Mouse (Mus musculus): ENCODE data around the gene Jazf1. TPM values are rescaled to one million over a fixed set of nuclear protein-coding genes. Genes with fewer than 3 reads are reported as not detected.

The Jazf1 gene
- total RNA-seq, 2 experiments from 2014 or later = 0.90 to 1.7 TPM

GRCm38 (mm10) chr6:52848199-52848598, 220.2 kb downstream of the Jazf1 start:
- no peak for DNase-seq

- DNase-seq = no peak
Measured at GRCm38 (mm10) chr6:52846314-52846713, 222.1 kb downstream of the Jazf1 start.

- no peak for DNase-seq
Measured at GRCm38 (mm10) chr6:52844741-52845140, 223.7 kb downstream of the Jazf1 start.

- DNase-seq = no peak
Measured at GRCm38 (mm10) chr6:52843027-52843426, 225.4 kb downstream of the Jazf1 start.

GRCm38 (mm10) chr6:52842598-52842997, 225.8 kb downstream of the Jazf1 start:
- no peak for DNase-seq

- no peak for DNase-seq
Measured at GRCm38 (mm10) chr6:52841611-52842010, 226.8 kb downstream of the Jazf1 start.

- peak; percentile 23 for DNase-seq
Measured at GRCm38 (mm10) chr6:52840589-52841044, 227.8 kb downstream of the Jazf1 start.

- DNase-seq = peak; percentile 74
Measured at GRCm38 (mm10) chr6:52838691-52839090, 229.7 kb downstream of the Jazf1 start.

- DNase-seq = no peak
Measured at GRCm38 (mm10) chr6:52837792-52838191, 230.6 kb downstream of the Jazf1 start.

- no peak for DNase-seq
Measured at GRCm38 (mm10) chr6:52836201-52836950, 232.1 kb downstream of the Jazf1 start.

- DNase-seq = no peak
Measured at GRCm38 (mm10) chr6:52827752-52828277, 240.6 kb downstream of the Jazf1 start.

GRCm38 (mm10) chr6:52825535-52825934, 242.9 kb downstream of the Jazf1 start:
- peak; percentile 42 for DNase-seq

GRCm38 (mm10) chr6:52824977-52825482, 243.4 kb downstream of the Jazf1 start:
- DNase-seq = no peak

- DNase-seq = no peak
Measured at GRCm38 (mm10) chr6:52823064-52823463, 245.4 kb downstream of the Jazf1 start.

- DNase-seq = no peak
Measured at GRCm38 (mm10) chr6:52822625-52823024, 245.8 kb downstream of the Jazf1 start.

- DNase-seq = no peak
Measured at GRCm38 (mm10) chr6:52819353-52819752, 249.1 kb downstream of the Jazf1 start.

GRCm38 (mm10) chr6:52818041-52818440, 250.4 kb downstream of the Jazf1 start:
- DNase-seq = no peak

- DNase-seq = no peak
Measured at GRCm38 (mm10) chr6:52817203-52817874, 251.1 kb downstream of the Jazf1 start.

- no peak for DNase-seq
Measured at GRCm38 (mm10) chr6:52805237-52805856, 263.1 kb downstream of the Jazf1 start.

- DNase-seq = peak; percentile 61
Measured at GRCm38 (mm10) chr6:52802181-52802580, 266.2 kb downstream of the Jazf1 start.

GRCm38 (mm10) chr6:52797252-52797800, 271.1 kb downstream of the Jazf1 start:
- DNase-seq = no peak

GRCm38 (mm10) chr6:52796691-52797090, 271.7 kb downstream of the Jazf1 start:
- peak; percentile 49 for DNase-seq

Data from gastrocnemius, postnatal 25 days (tissue).